Mouse (Mus musculus) E14TG2a.4 (cell line): Measurements from ENCODE around the gene Tmem247.

Experiments
- CTCF ChIP-seq: conservative IDR thresholded peaks from 2 replicates; pipeline ENCODE4 v1.5.1; 2014; ENCODE audit warnings: low read length
- POU5F1 ChIP-seq: IDR thresholded peaks from 2 replicates; pipeline ENCODE4 v1.6.1; 2014; ENCODE audit warnings: low read length, borderline replicate concordance

DNA sequence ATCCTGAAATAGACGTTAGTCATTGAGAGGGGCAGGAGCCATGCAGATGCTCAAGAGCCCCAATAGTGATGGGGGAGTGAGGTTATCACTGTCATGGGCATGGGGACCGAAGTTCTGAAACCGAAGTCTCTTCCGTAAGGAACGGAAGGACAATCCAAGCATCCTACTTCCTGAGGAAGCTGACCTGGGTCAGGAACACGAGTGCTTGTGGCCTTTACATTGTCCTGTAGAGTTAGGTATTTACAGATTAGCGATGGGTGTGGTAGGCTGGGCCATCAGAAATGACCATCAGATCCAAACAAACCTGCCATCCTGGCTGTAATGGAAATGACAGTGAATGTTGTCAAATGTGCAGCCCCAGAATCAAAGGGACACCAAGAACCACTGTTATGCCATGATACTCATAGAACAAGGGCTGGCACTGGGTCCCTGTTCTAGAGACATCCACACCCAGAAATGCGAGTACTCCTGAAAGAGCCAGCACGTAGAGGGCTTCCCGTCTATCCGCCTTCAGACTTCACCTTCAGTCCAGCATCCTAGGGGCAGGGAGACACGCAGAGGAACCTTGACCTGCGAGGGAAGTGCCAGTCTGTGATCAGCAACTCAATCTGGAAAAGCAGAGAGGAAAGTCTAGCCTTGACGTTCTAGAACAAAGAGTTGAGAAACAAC is 14.6 kb upstream of the Tmem247 start:
- TF ChIP-seq CTCF (no peak), POU5F1 (no peak)
